Mouse (Mus musculus): ENCODE measurements around the gene Tnfaip6.

Gene Tnfaip6

GRCm38 (mm10) chr2:52037882-52038281, at the start of gene Tnfaip6:
Tnfaip6 (plus strand) TSS chr2:52038009.
- TF ChIP-seq GATA4 (IDR thresholded peaks at IDR 0.05; ENCODE audit: insufficient replicate concordance, low read length) = no peak

GRCm38 (mm10) chr2:51989559-51989958, 48.2 kb upstream of the Tnfaip6 start:
- no peak for TF ChIP-seq GATA4 (IDR thresholded peaks at IDR 0.05; ENCODE audit: insufficient replicate concordance, low read length)

DNA sequence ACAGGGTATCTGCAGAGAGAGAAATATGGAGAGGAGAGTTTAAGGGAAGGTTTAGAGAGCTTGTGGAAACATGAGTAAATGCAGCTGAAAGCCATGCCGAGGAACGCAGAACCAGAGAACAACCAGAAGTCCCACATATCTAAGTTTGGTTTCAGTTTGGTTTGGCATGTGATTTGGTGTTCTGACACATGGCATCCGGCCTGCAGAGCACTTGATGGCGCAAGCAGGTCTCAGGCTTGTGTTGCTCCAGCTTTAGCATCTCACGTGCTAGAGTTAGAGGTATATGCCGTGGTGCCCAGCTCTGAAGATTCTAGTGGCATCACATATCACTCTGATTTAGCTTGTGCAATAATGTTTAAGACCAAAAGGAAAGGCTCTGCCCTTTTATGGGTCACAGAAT, 46.4 kb upstream of the Tnfaip6 start:
- TF ChIP-seq GATA4 (IDR thresholded peaks at IDR 0.05; ENCODE audit: insufficient replicate concordance, low read length) = no peak

GRCm38 (mm10) chr2:51999996-52000395, 37.8 kb upstream of the Tnfaip6 start:
- TF ChIP-seq GATA4 (IDR thresholded peaks at IDR 0.05; ENCODE audit: insufficient replicate concordance, low read length) = no peak

- no peak for TF ChIP-seq GATA4 (IDR thresholded peaks at IDR 0.05; ENCODE audit: insufficient replicate concordance, low read length)
Observed at GRCm38 (mm10) chr2:52001521-52001920, 36.3 kb upstream of the Tnfaip6 start.

DNA sequence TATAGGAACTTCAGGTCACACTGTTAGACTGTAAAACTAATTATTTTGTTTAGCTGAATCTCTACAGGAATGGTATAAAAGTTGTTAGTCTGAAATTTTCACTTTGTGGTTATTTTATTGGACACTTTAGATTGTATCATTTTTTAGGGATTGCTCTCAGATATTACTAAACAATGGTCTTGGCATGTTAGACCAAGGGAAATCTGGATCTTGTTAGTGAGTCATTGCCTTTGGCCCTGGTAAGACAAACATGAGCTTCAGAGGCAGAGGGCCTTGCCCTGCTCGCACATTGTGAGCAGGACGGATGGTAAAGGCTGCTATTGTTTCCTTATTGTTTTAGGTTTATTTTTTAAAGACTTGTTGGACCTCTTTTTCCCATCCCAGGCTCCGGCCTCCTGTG, 31.4 kb upstream of the Tnfaip6 start:
- no peak for TF ChIP-seq GATA4 (IDR thresholded peaks at IDR 0.05; ENCODE audit: insufficient replicate concordance, low read length)

- no peak for TF ChIP-seq GATA4 (IDR thresholded peaks at IDR 0.05; ENCODE audit: insufficient replicate concordance, low read length)
Observed at GRCm38 (mm10) chr2:52013306-52013820, 24.4 kb upstream of the Tnfaip6 start.

GRCm38 (mm10) chr2:52016361-52016760, 21.4 kb upstream of the Tnfaip6 start:
- no peak for TF ChIP-seq GATA4 (IDR thresholded peaks at IDR 0.05; ENCODE audit: insufficient replicate concordance, low read length)

- no peak for TF ChIP-seq GATA4 (IDR thresholded peaks at IDR 0.05; ENCODE audit: insufficient replicate concordance, low read length)
Observed at GRCm38 (mm10) chr2:52027061-52027460, 10.7 kb upstream of the Tnfaip6 start.

DNA sequence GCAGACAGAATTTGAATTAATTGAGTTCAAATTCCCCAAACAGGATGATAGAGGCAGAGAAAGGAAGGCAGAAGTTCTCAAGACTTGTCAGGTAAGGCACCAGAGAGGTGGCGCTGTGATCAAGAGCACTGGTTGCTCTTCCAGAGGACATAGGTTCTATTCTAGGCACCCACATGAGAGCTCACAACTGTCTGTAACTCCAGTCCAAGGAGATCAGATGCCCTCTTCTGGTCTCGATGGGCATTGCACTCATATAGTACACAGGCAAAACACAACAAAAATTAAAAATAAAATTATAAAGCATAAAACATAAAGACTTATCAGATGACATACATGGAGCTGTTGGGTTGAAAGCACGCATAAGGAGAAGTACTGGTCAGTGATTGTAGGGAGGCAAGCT, 8.4 kb upstream of the Tnfaip6 start:
- no peak for TF ChIP-seq GATA4 (IDR thresholded peaks at IDR 0.05; ENCODE audit: insufficient replicate concordance, low read length)

DNA sequence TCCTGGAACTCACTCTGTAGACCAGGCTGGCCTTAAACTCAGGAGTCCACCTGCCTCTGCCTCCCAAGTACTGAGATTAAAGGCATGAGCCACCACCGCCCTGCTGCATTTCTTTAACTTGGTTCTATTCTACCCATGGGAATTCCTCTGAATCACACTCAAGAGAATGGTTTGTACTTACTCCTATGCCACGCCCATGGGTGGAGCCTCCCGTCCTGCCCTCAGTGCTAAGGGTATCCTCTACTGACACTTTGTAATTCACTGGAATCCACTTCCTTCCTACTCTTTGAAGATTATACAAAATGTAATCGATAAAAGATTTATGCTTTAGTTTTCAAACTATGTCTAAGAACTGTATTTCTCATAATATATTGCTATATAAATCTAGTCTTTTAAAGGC, 6.3 kb upstream of the Tnfaip6 start:
- no peak for TF ChIP-seq GATA4 (IDR thresholded peaks at IDR 0.05; ENCODE audit: insufficient replicate concordance, low read length)

DNA sequence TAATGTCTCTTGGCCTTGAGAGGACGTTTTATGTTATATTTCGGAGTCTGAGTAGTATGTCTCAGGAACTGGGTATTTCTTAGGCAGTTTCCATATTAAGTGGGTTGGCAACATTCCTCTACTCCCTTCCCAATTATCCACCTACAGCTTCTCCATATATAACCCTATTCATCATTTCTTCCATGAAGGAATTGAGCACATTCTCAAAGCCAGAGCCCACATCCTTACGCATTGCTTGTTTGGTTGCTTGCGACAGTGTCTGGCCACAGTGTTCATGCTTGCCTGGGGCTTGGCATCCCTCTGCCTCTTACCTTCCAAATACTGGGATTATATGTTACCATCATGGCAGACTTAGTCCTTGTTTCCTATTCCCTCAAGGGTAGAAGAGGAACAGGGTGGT, 3.2 kb upstream of the Tnfaip6 start:
- no peak for TF ChIP-seq GATA4 (IDR thresholded peaks at IDR 0.05; ENCODE audit: insufficient replicate concordance, low read length)

- TF ChIP-seq GATA4 (IDR thresholded peaks at IDR 0.05; ENCODE audit: insufficient replicate concordance, low read length) = no peak
Observed at GRCm38 (mm10) chr2:52035144-52035543, 2.7 kb upstream of the Tnfaip6 start.

DNA sequence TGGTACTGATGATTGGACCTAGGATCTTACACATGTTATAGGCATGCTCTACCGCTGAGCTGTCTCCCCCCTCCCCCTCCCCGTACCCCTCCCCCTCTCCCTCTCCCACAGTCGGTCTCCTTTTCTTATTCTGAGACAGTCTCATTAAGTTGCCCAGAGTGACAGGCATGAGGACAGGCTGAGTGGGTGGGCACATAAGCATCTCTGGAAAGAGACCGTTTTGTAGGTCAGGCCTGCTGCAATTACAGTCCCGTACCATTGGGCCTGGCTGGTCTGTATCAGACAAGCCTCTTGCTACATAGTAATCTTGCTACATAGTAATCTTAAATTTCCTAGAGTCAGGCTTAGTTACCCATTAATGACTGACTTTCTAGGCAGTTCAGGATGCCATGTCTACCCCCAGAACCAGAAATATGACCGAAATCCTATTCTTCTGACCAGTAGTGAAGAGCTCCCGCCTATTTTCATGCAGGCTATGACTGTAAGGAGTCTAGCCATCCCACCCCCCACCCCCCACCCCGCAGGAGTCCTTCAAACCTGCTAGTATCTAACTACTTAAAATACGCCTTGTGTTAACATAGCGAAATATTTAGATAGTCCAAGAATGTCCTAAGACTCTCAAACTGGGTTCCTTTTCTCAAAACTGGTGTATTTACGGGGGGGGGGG, 747 bp upstream of the Tnfaip6 start:
- no peak for TF ChIP-seq GATA4 (IDR thresholded peaks at IDR 0.05; ENCODE audit: insufficient replicate concordance, low read length)

GRCm38 (mm10) chr2:52038558-52038957, 749 bp downstream of the Tnfaip6 start:
- TF ChIP-seq GATA4 (IDR thresholded peaks at IDR 0.05; ENCODE audit: insufficient replicate concordance, low read length) = no peak

- no peak for TF ChIP-seq GATA4 (IDR thresholded peaks at IDR 0.05; ENCODE audit: insufficient replicate concordance, low read length)
Observed at GRCm38 (mm10) chr2:52039083-52039801, 1.4 kb downstream of the Tnfaip6 start.

All from liver, adult (tissue).